Mouse (Mus musculus): ENCODE results near the gene Fzd9. TPM values are rescaled to one million over a fixed set of nuclear protein-coding genes. Genes with fewer than 3 reads are reported as not detected.
A peak's percentile ranks its signal among the peaks of the same experiment; 100 is the strongest.

The Fzd9 gene
- total RNA-seq (2014; rRNA removed) (35.1 and 49.8 TPM in 2 replicates), polyA plus RNA-seq (2015; fragmentation: Nextera tagmentation; extraction: Ambion mirVana) (18.0 TPM in 2 replicates)

- peak; percentile 95 for DNase-seq (ENCODE audit: low spot score)
- H3K9me3 ChIP-seq (ENCODE audit: low read length) = no peaks in the 10 kb centered on the region
- peaks cover 4% of the 10 kb centered on the region; the same call in 1 of the 2 replicates for H3K36me3 ChIP-seq (ENCODE audit: insufficient read depth, low read length)
- no peaks in the 10 kb centered on the region for H3K27me3 ChIP-seq (ENCODE audit: insufficient read depth, low read length)
- peak within 1 kb of the TSS; percentile 67 for H3K9ac ChIP-seq (replicated peaks; ENCODE audit: low read length)
- H3K4me2 ChIP-seq (ENCODE audit: low read depth, low read length) = peak within 1 kb of the TSS; percentile 93
- WGBS = under 1% methylated on average over 49 of the region's 51 CpGs
- H3K4me3 ChIP-seq (ENCODE audit: low read length) = peak within 1 kb of the TSS; percentile 59
- TF ChIP-seq CTCF (IDR thresholded peaks at IDR 0.05; ENCODE audit: low read depth) = no peak
- ATAC-seq = peak; percentile 88
- peaks cover 14% of the 10 kb centered on the region for H3K4me1 ChIP-seq (ENCODE audit: insufficient read depth, low read length)
- H3K27ac ChIP-seq = peak within 1 kb of the TSS; percentile 45; the same call in 1 of the 2 replicates
These were observed at the start of gene Fzd9 for GRCm38 (mm10) chr5:135251079-135251454. Gene Fzd9 (minus strand): TSS chr5:135251230.

GRCm38 (mm10) chr5:135292001-135292400, 41.0 kb upstream of the Fzd9 start:
- H3K36me3 ChIP-seq (ENCODE audit: insufficient read depth, low read length) = no peaks in the 10 kb centered on the region
- H3K9ac ChIP-seq (replicated peaks; ENCODE audit: low read length) = no peak overlapping the region
- no peak for TF ChIP-seq CTCF (IDR thresholded peaks at IDR 0.05; ENCODE audit: low read depth)
- no peak for ATAC-seq
- DNase-seq (ENCODE audit: low spot score) = no peak
- H3K27me3 ChIP-seq (ENCODE audit: insufficient read depth, low read length) = no peaks in the 10 kb centered on the region
- no peak overlapping the region for H3K4me3 ChIP-seq (ENCODE audit: low read length)
- no peaks in the 10 kb centered on the region for H3K4me1 ChIP-seq (ENCODE audit: insufficient read depth, low read length)
- no peaks in the 10 kb centered on the region for H3K9me3 ChIP-seq (ENCODE audit: low read length)
- 98% methylated on average over 2 of the region's 2 CpGs for WGBS
- no peak overlapping the region for H3K27ac ChIP-seq
- no peak overlapping the region for H3K4me2 ChIP-seq (ENCODE audit: low read depth, low read length)

GRCm38 (mm10) chr5:135291193-135291592, 40.2 kb upstream of the Fzd9 start:
- Histone ChIP-seq H3K9me3 (ENCODE audit: low read length) (no peaks in the 10 kb centered on the region), H3K9ac (replicated peaks; ENCODE audit: low read length) (no peak overlapping the region), H3K4me1 (ENCODE audit: insufficient read depth, low read length) (no peaks in the 10 kb centered on the region), H3K36me3 (ENCODE audit: insufficient read depth, low read length) (no peaks in the 10 kb centered on the region), H3K27me3 (ENCODE audit: insufficient read depth, low read length) (no peaks in the 10 kb centered on the region), H3K27ac (no peak overlapping the region), H3K4me3 (ENCODE audit: low read length) (no peak overlapping the region), H3K4me2 (ENCODE audit: low read depth, low read length) (no peak overlapping the region)
- ATAC-seq = no peak
- no peak for TF ChIP-seq CTCF (IDR thresholded peaks at IDR 0.05; ENCODE audit: low read depth)
- no peak for DNase-seq (ENCODE audit: low spot score)
- 51% methylated on average over 4 of the region's 4 CpGs for WGBS

GRCm38 (mm10) chr5:135290703-135291102, 39.7 kb upstream of the Fzd9 start:
- H3K27me3 ChIP-seq (ENCODE audit: insufficient read depth, low read length) = no peaks in the 10 kb centered on the region
- H3K4me1 ChIP-seq (ENCODE audit: insufficient read depth, low read length) = no peaks in the 10 kb centered on the region
- TF ChIP-seq CTCF (IDR thresholded peaks at IDR 0.05; ENCODE audit: low read depth) = no peak
- H3K27ac ChIP-seq = no peak overlapping the region
- H3K4me3 ChIP-seq (ENCODE audit: low read length) = no peak overlapping the region
- H3K36me3 ChIP-seq (ENCODE audit: insufficient read depth, low read length) = no peaks in the 10 kb centered on the region
- H3K9me3 ChIP-seq (ENCODE audit: low read length) = no peaks in the 10 kb centered on the region
- WGBS = 82% methylated on average over 6 of the region's 6 CpGs
- H3K4me2 ChIP-seq (ENCODE audit: low read depth, low read length) = no peak overlapping the region
- no peak for ATAC-seq
- H3K9ac ChIP-seq (replicated peaks; ENCODE audit: low read length) = no peak overlapping the region
- no peak for DNase-seq (ENCODE audit: low spot score)

GRCm38 (mm10) chr5:135286926-135287325, 35.9 kb upstream of the Fzd9 start:
- no peak for TF ChIP-seq CTCF (IDR thresholded peaks at IDR 0.05; ENCODE audit: low read depth)
- DNase-seq (ENCODE audit: low spot score) = no peak
- no peak overlapping the region for H3K9ac ChIP-seq (replicated peaks; ENCODE audit: low read length)
- H3K4me2 ChIP-seq (ENCODE audit: low read depth, low read length) = no peak overlapping the region
- H3K36me3 ChIP-seq (ENCODE audit: insufficient read depth, low read length) = no peaks in the 10 kb centered on the region
- H3K27ac ChIP-seq = no peak overlapping the region
- WGBS = 79% methylated on average over 5 of the region's 5 CpGs
- no peak for ATAC-seq
- H3K4me3 ChIP-seq (ENCODE audit: low read length) = no peak overlapping the region
- no peaks in the 10 kb centered on the region for H3K27me3 ChIP-seq (ENCODE audit: insufficient read depth, low read length)
- H3K9me3 ChIP-seq (ENCODE audit: low read length) = no peaks in the 10 kb centered on the region
- no peaks in the 10 kb centered on the region for H3K4me1 ChIP-seq (ENCODE audit: insufficient read depth, low read length)

GRCm38 (mm10) chr5:135286185-135286584, 35.2 kb upstream of the Fzd9 start:
- 2% methylated on average over 6 of the region's 6 CpGs for WGBS
- Histone ChIP-seq H3K4me2 (ENCODE audit: low read depth, low read length) (no peak overlapping the region), H3K4me3 (ENCODE audit: low read length) (no peak overlapping the region), H3K9ac (replicated peaks; ENCODE audit: low read length) (no peak overlapping the region), H3K36me3 (ENCODE audit: insufficient read depth, low read length) (no peaks in the 10 kb centered on the region), H3K27ac (no peak overlapping the region), H3K27me3 (ENCODE audit: insufficient read depth, low read length) (no peaks in the 10 kb centered on the region), H3K9me3 (ENCODE audit: low read length) (no peaks in the 10 kb centered on the region), H3K4me1 (ENCODE audit: insufficient read depth, low read length) (no peaks in the 10 kb centered on the region)
- ATAC-seq (peak; percentile 74; the same call in 1 of the 2 replicates), DNase-seq (ENCODE audit: low spot score) (peak; percentile 89)
- TF ChIP-seq CTCF (IDR thresholded peaks at IDR 0.05; ENCODE audit: low read depth) = peak; percentile 93

- no peak for TF ChIP-seq CTCF (IDR thresholded peaks at IDR 0.05; ENCODE audit: low read depth)
- Histone ChIP-seq H3K9ac (replicated peaks; ENCODE audit: low read length) (no peak overlapping the region), H3K4me1 (ENCODE audit: insufficient read depth, low read length) (no peaks in the 10 kb centered on the region), H3K4me2 (ENCODE audit: low read depth, low read length) (no peak overlapping the region), H3K9me3 (ENCODE audit: low read length) (no peaks in the 10 kb centered on the region), H3K36me3 (ENCODE audit: insufficient read depth, low read length) (no peaks in the 10 kb centered on the region), H3K27ac (no peak overlapping the region), H3K27me3 (ENCODE audit: insufficient read depth, low read length) (no peaks in the 10 kb centered on the region), H3K4me3 (ENCODE audit: low read length) (no peak overlapping the region)
- ATAC-seq (no peak), DNase-seq (ENCODE audit: low spot score) (peak; percentile 37)
- WGBS = 45% methylated on average over 3 of the region's 3 CpGs
These were observed 34.2 kb upstream of the Fzd9 start for GRCm38 (mm10) chr5:135285211-135285610.

Measured in hindbrain, postnatal 0 days (tissue).